Mouse (Mus musculus) thymus, adult 2 months (tissue): ENCODE data around the gene Tnxb. TPM values are rescaled to one million over a fixed set of nuclear protein-coding genes. Genes with fewer than 3 reads are reported as not detected.
"Not testable (repeated sequence)": the region's sequence is repeated elsewhere in the genome, so short reads cannot be mapped to it uniquely, and the experiment has no call there.

Experiments used
- DNase-seq: peaks from one replicate; pipeline ENCODE4 v3.0.0; 2021
- H3K27ac ChIP-seq: fragments of 200-500 bp; 2 replicates; pipeline ENCODE4 v1.5.1; 2012; ENCODE audit warnings: low read length, control low read depth; ENCODE audit not compliant: control insufficient read depth, insufficient read depth
- H3K27me3 ChIP-seq: fragments of 200-500 bp; 2 replicates; pipeline ENCODE4 v1.6.1; 2012; ENCODE audit warnings: mild to moderate bottlenecking, low read length, moderate library complexity, mixed read lengths; ENCODE audit not compliant: control insufficient read depth, insufficient read depth
- H3K36me3 ChIP-seq: fragments of 200-500 bp; 2 replicates; pipeline ENCODE4 v1.6.1; 2012; ENCODE audit warnings: mild to moderate bottlenecking, low read length, moderate library complexity; ENCODE audit not compliant: control insufficient read depth, insufficient read depth
- H3K4me1 ChIP-seq: fragments of 200-500 bp; replicated peaks from 2 replicates; pipeline ENCODE4 v1.6.1; 2012; ENCODE audit warnings: low read length; ENCODE audit not compliant: control insufficient read depth, insufficient read depth
- H3K4me3 ChIP-seq: fragments of 200-500 bp; 2 replicates; pipeline ENCODE4 v1.5.1; 2012; ENCODE audit warnings: mild to moderate bottlenecking, low read length, control low read depth, moderate library complexity; ENCODE audit not compliant: control insufficient read depth, insufficient read depth
- CTCF ChIP-seq: fragments of 200-500 bp; IDR thresholded peaks from 2 replicates; pipeline ENCODE4 v1.5.1; 2012; ENCODE audit warnings: mild to moderate bottlenecking, control low read depth, low read length, moderate library complexity, borderline replicate concordance; ENCODE audit not compliant: control insufficient read depth, poor library complexity, insufficient read depth; ENCODE audit errors: extremely low read depth
- POLR2A ChIP-seq: fragments of 200-500 bp; IDR thresholded peaks from 2 replicates; pipeline ENCODE4 v1.6.1; 2012; ENCODE audit warnings: mild to moderate bottlenecking, low read length, control low read depth, moderate library complexity; ENCODE audit not compliant: control insufficient read depth, poor library complexity, insufficient read depth; ENCODE audit errors: extremely low read depth
- WGBS: fragments of 180-500 bp; shearing (Covaris S2); methylation state at CpG from one replicate; pipeline ENCODE4 v1.1.7; 2018; 5-methylcytosine and 5-hydroxymethylcytosine counted together
- polyA plus RNA-seq: library from polyadenylated mRNA; depleted of rRNA; stranded (reverse); fragments of >200 nt; gene quantifications from 2 replicates; pipeline ENCODE4 v1.2.3, GENCODE M21; 2012; rRNA removed

Tnxb gene
- polyA plus RNA-seq, 1 experiment: 5.7 TPM

- H3K36me3 ChIP-seq: no peaks in the 10 kb centered on the region
- no peak overlapping the region for H3K4me3 ChIP-seq
- H3K27ac ChIP-seq: no peak overlapping the region
- H3K27me3 ChIP-seq: no peaks in the 10 kb centered on the region
- no peaks in the 10 kb centered on the region for H3K4me1 ChIP-seq
- TF ChIP-seq CTCF (no peak), POLR2A (no peak)
- no peak for DNase-seq
- WGBS: 49% methylated on average over 4 of the region's 4 CpGs
Observed at GRCm38 (mm10) chr17:34740280-34740679, 69.9 kb downstream of the Tnxb start.

- Histone ChIP-seq H3K4me3 (no peak within 1 kb of the TSS), H3K27ac (no peak within 1 kb of the TSS), H3K36me3 (no peaks in the 10 kb centered on the region), H3K27me3 (no peaks in the 10 kb centered on the region), H3K4me1 (no peaks in the 10 kb centered on the region)
- TF ChIP-seq POLR2A (no peak), CTCF (no peak)
- no peak for DNase-seq
- 89% methylated on average over 7 of the region's 7 CpGs for WGBS
Observed at GRCm38 (mm10) chr17:34743719-34744118, 73.4 kb downstream of the Tnxb start, which contains the start of gene C4b. Gene C4b (minus strand): TSS chr17:34743882.

GRCm38 (mm10) chr17:34744206-34744605 is 73.9 kb downstream of the Tnxb start:
- no peaks in the 10 kb centered on the region for H3K4me1 ChIP-seq
- no peaks in the 10 kb centered on the region for H3K27me3 ChIP-seq
- 81% methylated on average over 6 of the region's 6 CpGs for WGBS
- no peak overlapping the region for H3K27ac ChIP-seq
- no peak for DNase-seq
- no peak overlapping the region for H3K4me3 ChIP-seq
- H3K36me3 ChIP-seq: no peaks in the 10 kb centered on the region
- TF ChIP-seq CTCF (no peak), POLR2A (no peak)

- not testable (repeated sequence) for H3K36me3 ChIP-seq, H3K4me1 ChIP-seq, H3K27me3 ChIP-seq, H3K4me3 ChIP-seq, H3K27ac ChIP-seq, DNase-seq
- 97% methylated on average over 6 of the region's 6 CpGs for WGBS
Observed at GRCm38 (mm10) chr17:34744611-34745010, 74.3 kb downstream of the Tnxb start.

- H3K36me3 ChIP-seq, DNase-seq, H3K4me3 ChIP-seq, H3K27ac ChIP-seq, H3K27me3 ChIP-seq, H3K4me1 ChIP-seq: not testable (repeated sequence)
- WGBS: 96% methylated on average over 4 of the region's 4 CpGs
Observed at GRCm38 (mm10) chr17:34745166-34745565, 74.8 kb downstream of the Tnxb start.

GRCm38 (mm10) chr17:34746531-34746930 is 76.2 kb downstream of the Tnxb start:
- H3K4me3 ChIP-seq: no peak overlapping the region
- H3K27ac ChIP-seq: no peak overlapping the region
- DNase-seq: no peak
- WGBS: 88% methylated on average over 5 of the region's 5 CpGs
- H3K36me3 ChIP-seq: no peaks in the 10 kb centered on the region
- no peaks in the 10 kb centered on the region for H3K4me1 ChIP-seq
- TF ChIP-seq POLR2A: no peak
- no peak for TF ChIP-seq CTCF
- H3K27me3 ChIP-seq: no peaks in the 10 kb centered on the region

GRCm38 (mm10) chr17:34761471-34761870 is 91.1 kb downstream of the Tnxb start:
- H3K4me3 ChIP-seq: no peak overlapping the region
- H3K4me1 ChIP-seq: no peaks in the 10 kb centered on the region
- no peak overlapping the region for H3K27ac ChIP-seq
- H3K27me3 ChIP-seq: no peaks in the 10 kb centered on the region
- H3K36me3 ChIP-seq: no peaks in the 10 kb centered on the region
- no peak for DNase-seq
- TF ChIP-seq CTCF: no peak
- TF ChIP-seq POLR2A: no peak
- 66% methylated on average over 3 of the region's 3 CpGs for WGBS

Other genes with a start within 250 kb of the Tnxb start
- gene Btnl4, start 193.2 kb upstream of the Tnxb start, polyA plus RNA-seq: 0.63 and 1.2 TPM in 2 replicates
- 0.53 and 0.68 TPM in 2 replicates for gene Btnl6, start 153.2 kb upstream of the Tnxb start, polyA plus RNA-seq
- 6.1 and 8.6 TPM in 2 replicates for gene Notch4, start 106.3 kb upstream of the Tnxb start, polyA plus RNA-seq
- 208 and 222 TPM in 2 replicates for gene Gpsm3, start 80.7 kb upstream of the Tnxb start, polyA plus RNA-seq
- 144 and 146 TPM in 2 replicates for gene Pbx2, start 79.3 kb upstream of the Tnxb start, polyA plus RNA-seq
- gene Ager, start 72.7 kb upstream of the Tnxb start, polyA plus RNA-seq: 13.4 and 18.8 TPM in 2 replicates
- gene Rnf5, start 66.8 kb upstream of the Tnxb start, polyA plus RNA-seq: 140 and 175 TPM in 2 replicates
- gene Agpat1, start 66.3 kb upstream of the Tnxb start, polyA plus RNA-seq: 316 and 350 TPM in 2 replicates
- gene Egfl8, start 54.6 kb upstream of the Tnxb start, polyA plus RNA-seq: 13.0 and 16.0 TPM in 2 replicates
- 116 and 120 TPM in 2 replicates for gene Ppt2, start 42.0 kb upstream of the Tnxb start, polyA plus RNA-seq
- gene Prrt1, start 41.0 kb upstream of the Tnxb start, polyA plus RNA-seq: 361 and 385 TPM in 2 replicates
- gene Fkbpl, start 25.8 kb upstream of the Tnxb start, polyA plus RNA-seq: 3.4 and 5.8 TPM in 2 replicates
- gene Atf6b, start 23.4 kb upstream of the Tnxb start, polyA plus RNA-seq: 160 and 169 TPM in 2 replicates
- 11.8 and 15.2 TPM in 2 replicates for gene C4b, start 73.3 kb downstream of the Tnxb start, polyA plus RNA-seq
- gene Cyp21a1, start 134.0 kb downstream of the Tnxb start, polyA plus RNA-seq: 0.09 and 0.16 TPM in 2 replicates
- gene Stk19, start 166.4 kb downstream of the Tnxb start, polyA plus RNA-seq: 62.2 and 80.8 TPM in 2 replicates
- 95.7 and 115 TPM in 2 replicates for gene Dxo, start 166.5 kb downstream of the Tnxb start, polyA plus RNA-seq
- 209 TPM in 2 replicates for gene Skiv2l, start 179.7 kb downstream of the Tnxb start, polyA plus RNA-seq
- gene Nelfe, start 179.9 kb downstream of the Tnxb start, polyA plus RNA-seq: 26.1 and 33.4 TPM in 2 replicates
- gene Cfb, start 192.0 kb downstream of the Tnxb start, polyA plus RNA-seq: 12.3 and 14.9 TPM in 2 replicates
- gene Zbtb12, start 208.9 kb downstream of the Tnxb start, polyA plus RNA-seq: 15.0 and 16.3 TPM in 2 replicates
- 0.03 TPM in 1 of 2 replicates, not detected in the other for gene Gm20547, start 211.5 kb downstream of the Tnxb start, polyA plus RNA-seq
- gene C2, start 227.7 kb downstream of the Tnxb start, polyA plus RNA-seq: 12.9 and 18.4 TPM in 2 replicates
- gene Ehmt2, start 227.9 kb downstream of the Tnxb start, polyA plus RNA-seq: 372 and 380 TPM in 2 replicates
- 0.33 and 0.59 TPM in 2 replicates for gene Slc44a4, start 243.9 kb downstream of the Tnxb start, polyA plus RNA-seq